Mouse (Mus musculus): ENCODE results near the gene Col11a2. TPM values are rescaled to one million over a fixed set of nuclear protein-coding genes. Genes with fewer than 3 reads are reported as not detected.
"Not testable (repeated sequence)": the region's sequence is repeated elsewhere in the genome, so short reads cannot be mapped to it uniquely, and the experiment has no call there.

Gene Col11a2
- 7.8 and 18.0 TPM in 2 replicates for polyA plus RNA-seq (2016; fragmentation: Nextera tagmentation; extraction: Ambion mirVana)

- 14% methylated on average over 28 of the region's 28 CpGs for WGBS
- Histone ChIP-seq H3K27me3 (peaks cover 26% of the 10 kb centered on the region; the same call in 1 of the 2 replicates), H3K9me3 (replicated peaks) (no peaks in the 10 kb centered on the region), H3K4me2 (replicated peaks) (peak within 1 kb of the TSS; percentile 53), H3K4me1 (peaks cover 50% of the 10 kb centered on the region), H3K27ac (peak within 1 kb of the TSS; percentile 41; the same call in 1 of the 2 replicates), H3K9ac (peak within 1 kb of the TSS; percentile 49), H3K36me3 (peaks cover 37% of the 10 kb centered on the region), H3K4me3 (peak within 1 kb of the TSS; percentile 20)
- ATAC-seq (ENCODE audit: low FRiP score): peak; percentile 50
Observed at GRCm38 (mm10) chr17:34038878-34039561, at the start of gene Col11a2. Col11a2 (plus strand) TSS chr17:34039437.

DNA sequence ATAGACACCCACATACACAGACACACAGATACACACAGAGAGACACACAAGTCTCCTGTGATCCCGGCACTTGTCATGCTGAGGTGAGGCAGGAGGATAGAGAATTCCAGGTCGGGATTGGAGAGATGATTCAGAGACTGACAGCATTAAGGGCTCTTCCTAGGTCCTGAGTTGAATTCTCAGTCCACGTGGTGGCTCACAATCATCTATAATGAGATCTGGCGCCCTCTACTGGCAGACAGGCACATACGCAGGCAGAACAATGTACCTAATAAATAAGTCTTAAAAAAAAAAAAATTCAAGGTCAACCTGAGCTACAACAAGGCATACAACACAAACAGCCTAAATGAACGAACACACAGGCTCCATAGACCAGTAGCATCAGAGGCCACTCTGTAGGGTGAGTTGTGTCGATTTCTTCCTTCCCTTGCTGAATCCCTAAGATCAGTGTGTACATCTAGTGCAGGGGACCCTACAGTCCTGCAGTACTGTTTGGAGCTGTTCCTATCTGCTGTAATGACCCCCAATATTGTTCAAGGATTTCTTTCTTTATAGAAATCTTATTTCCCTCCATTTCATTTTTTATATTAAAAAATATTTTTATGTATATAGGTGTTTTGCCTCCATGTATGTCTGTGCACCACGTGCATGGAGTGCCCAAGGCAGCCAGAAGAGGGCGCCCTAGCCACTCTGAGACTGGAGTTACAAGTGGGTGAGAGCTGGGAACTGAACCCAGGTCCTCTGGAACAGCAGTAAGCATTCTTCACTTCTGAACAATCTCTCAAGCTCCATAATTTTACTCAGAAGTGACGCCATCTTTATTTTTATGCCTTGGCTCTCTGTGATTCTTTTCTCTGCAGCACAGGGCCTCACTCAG lies 47.2 kb upstream of the Col11a2 start:
- 31% methylated on average over 10 of the region's 10 CpGs for WGBS
- Histone ChIP-seq H3K9me3 (replicated peaks) (no peaks in the 10 kb centered on the region), H3K27ac (no peak overlapping the region), H3K9ac (no peak overlapping the region), H3K4me1 (no peaks in the 10 kb centered on the region), H3K4me3 (no peak overlapping the region), H3K27me3 (peaks cover 9% of the 10 kb centered on the region), H3K4me2 (replicated peaks) (no peak overlapping the region), H3K36me3 (no peaks in the 10 kb centered on the region)
- ATAC-seq (ENCODE audit: low FRiP score): no peak; the same call in 1 of the 2 replicates

DNA sequence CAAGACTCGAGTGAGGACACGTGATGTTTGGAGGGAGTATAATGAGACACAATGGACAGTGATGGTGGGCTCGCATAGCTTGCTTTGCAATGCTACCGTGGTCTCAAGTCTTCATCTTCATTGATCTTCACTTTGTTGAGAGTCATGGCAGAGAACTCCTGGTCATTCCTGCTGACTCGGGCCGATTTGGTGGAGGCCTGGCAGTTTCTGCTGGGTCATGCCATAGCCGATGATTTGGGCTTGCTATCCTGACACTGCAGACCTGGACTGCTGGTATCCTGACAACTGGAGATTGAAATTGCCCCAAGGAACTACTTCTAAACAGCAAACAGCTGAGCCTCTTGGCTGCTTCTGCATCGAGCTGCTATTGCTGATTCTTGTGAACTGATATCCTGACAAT lies 44.3 kb upstream of the Col11a2 start:
- H3K4me2 ChIP-seq (replicated peaks): no peak overlapping the region

GRCm38 (mm10) chr17:33995651-33996050 lies 43.6 kb upstream of the Col11a2 start:
- Histone ChIP-seq H3K9ac (no peak overlapping the region), H3K36me3 (no peaks in the 10 kb centered on the region), H3K27me3 (peaks cover 30% of the 10 kb centered on the region), H3K4me2 (replicated peaks) (no peak overlapping the region), H3K9me3 (replicated peaks) (no peaks in the 10 kb centered on the region), H3K27ac (no peak overlapping the region), H3K4me3 (no peak overlapping the region), H3K4me1 (peaks cover 14% of the 10 kb centered on the region)
- no peak for ATAC-seq (ENCODE audit: low FRiP score)
- WGBS: 68% methylated on average over 3 of the region's 3 CpGs

More for the DNA sequence above, 44.3 kb upstream of the Col11a2 start:
- no peak overlapping the region for H3K27ac ChIP-seq
- peaks cover 8% of the 10 kb centered on the region for H3K4me1 ChIP-seq
- 92% methylated on average over 8 of the region's 8 CpGs for WGBS
- peaks cover 23% of the 10 kb centered on the region for H3K27me3 ChIP-seq
- no peak for ATAC-seq (ENCODE audit: low FRiP score)
- no peak overlapping the region for H3K4me3 ChIP-seq
- no peaks in the 10 kb centered on the region for H3K9me3 ChIP-seq (replicated peaks)
- H3K9ac ChIP-seq: no peak overlapping the region
- no peaks in the 10 kb centered on the region for H3K36me3 ChIP-seq

GRCm38 (mm10) chr17:33997025-33997424 lies 42.2 kb upstream of the Col11a2 start:
- WGBS: 86% methylated on average over 2 of the region's 2 CpGs
- not testable (repeated sequence) for H3K4me2 ChIP-seq (replicated peaks); H3K9me3 ChIP-seq (replicated peaks); H3K9ac ChIP-seq; H3K4me3 ChIP-seq; ATAC-seq (ENCODE audit: low FRiP score); H3K36me3 ChIP-seq; H3K27ac ChIP-seq
- Histone ChIP-seq H3K4me1 (peaks cover 14% of the 10 kb centered on the region), H3K27me3 (peaks cover 44% of the 10 kb centered on the region)

DNA sequence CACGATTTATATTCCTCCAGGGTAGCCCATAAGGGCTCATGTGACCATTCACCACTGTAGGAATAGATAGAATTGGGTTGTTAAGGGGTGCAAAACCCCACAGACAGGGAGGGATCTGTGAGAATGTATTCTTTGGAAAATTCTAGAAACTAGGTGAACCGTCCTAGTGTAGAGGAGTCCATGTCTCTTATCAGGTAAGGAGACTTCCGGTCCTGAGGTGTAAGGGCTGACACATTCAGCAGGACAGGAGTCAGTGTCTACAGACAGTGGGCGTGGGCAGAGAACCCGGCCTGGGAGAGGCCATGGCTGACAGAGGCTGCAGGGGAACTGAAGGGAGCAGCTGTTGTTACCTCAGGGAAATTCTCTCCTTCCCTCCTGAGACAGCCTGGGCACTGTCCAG lies 40.5 kb upstream of the Col11a2 start:
- H3K4me3 ChIP-seq; H3K9ac ChIP-seq; H3K4me2 ChIP-seq (replicated peaks); H3K9me3 ChIP-seq (replicated peaks); ATAC-seq (ENCODE audit: low FRiP score); H3K27ac ChIP-seq; H3K36me3 ChIP-seq: not testable (repeated sequence)
- Histone ChIP-seq H3K4me1 (peaks cover 14% of the 10 kb centered on the region), H3K27me3 (peaks cover 49% of the 10 kb centered on the region)
- 59% methylated on average over 5 of the region's 5 CpGs for WGBS

- 4% methylated on average over 87 of the region's 87 CpGs for WGBS
- Histone ChIP-seq H3K36me3 (no peaks in the 10 kb centered on the region), H3K4me1 (peaks cover 14% of the 10 kb centered on the region), H3K9ac (peak overlapping the region; percentile 59), H3K27me3 (peaks cover 49% of the 10 kb centered on the region), H3K9me3 (replicated peaks) (no peaks in the 10 kb centered on the region), H3K4me3 (peak overlapping the region; percentile 53), H3K4me2 (replicated peaks) (peak overlapping the region; percentile 96), H3K27ac (no peak overlapping the region)
- peak; percentile 46 for ATAC-seq (ENCODE audit: low FRiP score)
Observed at GRCm38 (mm10) chr17:33999341-34000149, 39.7 kb upstream of the Col11a2 start.

DNA sequence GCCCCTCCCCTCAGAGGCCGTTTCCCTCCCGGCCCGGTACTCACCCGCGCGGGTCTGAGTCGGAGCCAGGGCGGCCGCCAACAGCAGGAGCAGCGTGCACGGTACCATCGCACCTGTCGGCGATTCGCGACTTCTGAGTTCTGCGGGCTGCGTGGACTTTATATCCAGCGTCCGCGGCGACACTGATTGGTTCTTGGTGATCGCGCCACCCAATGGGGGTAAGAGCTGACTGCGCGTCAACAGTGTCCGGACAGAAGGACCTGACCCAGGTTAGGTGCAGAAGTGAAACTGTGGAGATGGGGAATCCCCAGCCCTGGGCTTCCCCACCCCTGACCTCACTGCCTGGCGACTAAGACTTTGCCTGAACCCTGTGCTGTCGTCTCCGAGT lies 39.1 kb upstream of the Col11a2 start, which contains the start of gene H2-K1:
Gene H2-K1 (minus strand): TSS at position 198 of the 388 bp plus-strand sequence.
- H3K4me3 ChIP-seq: peak within 1 kb of the TSS; percentile 53
- peaks cover 14% of the 10 kb centered on the region for H3K4me1 ChIP-seq
- H3K4me2 ChIP-seq (replicated peaks): peak within 1 kb of the TSS; percentile 96
- WGBS: under 1% methylated on average over 30 of the region's 30 CpGs
- H3K27ac ChIP-seq: no peak within 1 kb of the TSS
- H3K27me3 ChIP-seq: peaks cover 49% of the 10 kb centered on the region
- ATAC-seq (ENCODE audit: low FRiP score): peak; percentile 81
- H3K9ac ChIP-seq: peak within 1 kb of the TSS; percentile 59
- no peaks in the 10 kb centered on the region for H3K36me3 ChIP-seq
- H3K9me3 ChIP-seq (replicated peaks): no peaks in the 10 kb centered on the region

- H3K36me3 ChIP-seq; H3K9me3 ChIP-seq (replicated peaks); ATAC-seq (ENCODE audit: low FRiP score); H3K27ac ChIP-seq; H3K9ac ChIP-seq; H3K4me2 ChIP-seq (replicated peaks): not testable (repeated sequence)
- Histone ChIP-seq H3K27me3 (peaks cover 49% of the 10 kb centered on the region), H3K4me3 (peak overlapping the region; percentile 53; the same call in 1 of the 2 replicates), H3K4me1 (peaks cover 14% of the 10 kb centered on the region)
- 42% methylated on average over 2 of the region's 2 CpGs for WGBS
Observed at GRCm38 (mm10) chr17:34000796-34001195, 38.4 kb upstream of the Col11a2 start.

DNA sequence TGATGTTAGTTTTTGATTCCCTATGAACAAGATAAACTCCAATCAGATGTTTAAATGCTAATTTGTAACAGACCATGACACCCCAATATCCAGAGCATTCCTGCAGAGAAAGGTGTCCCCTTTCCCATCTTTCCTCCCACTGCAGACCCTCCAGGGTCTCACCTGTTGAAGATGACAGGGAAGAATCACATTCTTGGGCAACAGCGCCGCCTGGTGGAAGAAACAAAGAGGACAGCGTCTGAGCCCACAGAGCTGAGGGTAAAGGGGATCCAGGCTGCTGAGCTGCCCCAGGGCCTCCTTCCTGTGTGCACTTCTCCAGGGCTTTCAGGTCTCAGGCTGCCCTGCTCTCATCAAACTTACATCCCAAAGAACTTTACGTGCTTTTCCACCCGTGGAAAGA lies 35.8 kb upstream of the Col11a2 start:
- Histone ChIP-seq H3K9ac (no peak overlapping the region), H3K9me3 (replicated peaks) (no peaks in the 10 kb centered on the region; the same call in 1 of the 2 replicates), H3K4me2 (replicated peaks) (no peak overlapping the region), H3K27me3 (peaks cover 38% of the 10 kb centered on the region), H3K4me1 (peaks cover 14% of the 10 kb centered on the region), H3K27ac (no peak overlapping the region), H3K4me3 (no peak overlapping the region), H3K36me3 (no peaks in the 10 kb centered on the region)
- WGBS: 4% methylated on average over 5 of the region's 5 CpGs
- ATAC-seq (ENCODE audit: low FRiP score): no peak

DNA sequence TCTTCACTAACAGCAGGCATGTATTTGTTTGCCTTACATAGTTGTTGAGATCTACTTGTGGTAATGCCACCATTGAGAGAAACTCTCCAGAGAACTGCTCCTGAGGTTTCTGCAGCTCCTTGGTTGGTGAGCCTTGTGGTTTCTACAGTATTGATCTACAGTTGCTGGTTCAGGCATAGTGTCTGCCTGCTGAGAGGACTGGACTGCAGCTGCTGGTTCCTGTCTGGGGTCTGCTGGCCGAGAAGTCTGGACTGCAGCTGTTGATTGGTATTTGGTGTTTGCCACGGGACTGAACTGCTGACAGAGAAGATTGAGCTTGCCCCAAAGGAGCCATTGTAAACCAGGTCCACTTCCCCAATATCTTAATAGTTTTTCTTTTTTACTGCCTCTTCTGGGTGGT lies 32.7 kb upstream of the Col11a2 start:
- Histone ChIP-seq H3K4me3 (no peak overlapping the region), H3K27ac (no peak overlapping the region), H3K36me3 (no peaks in the 10 kb centered on the region), H3K9ac (no peak overlapping the region), H3K27me3 (peaks cover 9% of the 10 kb centered on the region), H3K4me1 (no peaks in the 10 kb centered on the region), H3K4me2 (replicated peaks) (no peak overlapping the region), H3K9me3 (replicated peaks) (no peaks in the 10 kb centered on the region; the same call in 1 of the 2 replicates)
- ATAC-seq (ENCODE audit: low FRiP score): no peak
- 44% methylated on average over 2 of the region's 2 CpGs for WGBS

Measured in hindbrain, embryonic 12.5 days (tissue).